Mouse (Mus musculus) forebrain, embryonic 14.5 days (tissue): ENCODE measurements at regions not wholly inside any gene's neighbourhood (a gene's known extent, or its start where the extent isn't known, plus 50 kb on each side); places are given as distances from the start of the nearest gene placed in this dataset.

ENCODE experiments used
- ATAC-seq: fragments of 200-750 bp; cut with Nextera tagmentation; 2 replicates; pipeline ENCODE4 v1.8.0; 2017; ENCODE audit warnings: mild to moderate bottlenecking, moderate library complexity
- DNase-seq: peaks from one replicate; pipeline ENCODE4 v3.0.0-alpha.2; 2015; ENCODE audit warnings: low spot score
- H3K27ac ChIP-seq: fragments of 300-500 bp; sonication (generic); 2 replicates; pipeline ENCODE4 v1.5.1; 2014; ENCODE audit warnings: low read depth, mild to moderate bottlenecking, control low read depth, low read length, moderate library complexity
- H3K27me3 ChIP-seq: fragments of 300-500 bp; sonication (generic); replicated peaks from 2 replicates; pipeline ENCODE4 v1.6.1; 2014; ENCODE audit warnings: low read length, control low read depth, mixed read lengths; ENCODE audit not compliant: control insufficient read depth, insufficient read depth
- H3K36me3 ChIP-seq: fragments of 300-500 bp; sonication (generic); 2 replicates; pipeline ENCODE4 v1.6.1; 2014; ENCODE audit warnings: low read length, control low read depth; ENCODE audit not compliant: control insufficient read depth, insufficient read depth
- H3K4me1 ChIP-seq: fragments of 300-500 bp; sonication (generic); 2 replicates; pipeline ENCODE4 v1.6.1; 2014; ENCODE audit warnings: antibody characterized with exemption, low read length, control low read depth; ENCODE audit not compliant: control insufficient read depth, insufficient read depth
- H3K4me2 ChIP-seq: fragments of 300-500 bp; sonication (generic); 2 replicates; pipeline ENCODE4 v1.6.1; 2014; ENCODE audit warnings: mild to moderate bottlenecking, control low read depth, low read length
- H3K4me3 ChIP-seq: fragments of 300-500 bp; sonication (generic); 2 replicates; pipeline ENCODE4 v1.5.1; 2014; ENCODE audit warnings: low read depth, low read length, control low read depth
- H3K9ac ChIP-seq: fragments of 300-500 bp; sonication (generic); 2 replicates; pipeline ENCODE4 v1.6.1; 2014; ENCODE audit warnings: mild to moderate bottlenecking, low read length, control low read depth, moderate library complexity
- H3K9me3 ChIP-seq: fragments of 300-500 bp; sonication (generic); replicated peaks from 2 replicates; pipeline ENCODE4 v1.6.1; 2016; ENCODE audit warnings: low read length, control low read depth, mixed read lengths; ENCODE audit not compliant: control insufficient read depth
- WGBS: fragments of 180-500 bp; shearing (Covaris S2); extraction: QIAGEN DNeasy Blood & Tissue Kit; methylation state at CpG from one replicate; pipeline ENCODE4 v1.1.7; 2014; 5-methylcytosine and 5-hydroxymethylcytosine counted together

GRCm38 (mm10) chr12:69452986-69453385 lies 80.7 kb upstream of the Gm9887 start:
- no peak overlapping the region for H3K27ac ChIP-seq
- no peaks in the 10 kb centered on the region for H3K27me3 ChIP-seq
- no peak overlapping the region for H3K4me3 ChIP-seq
- no peak for ATAC-seq
- H3K36me3 ChIP-seq = no peaks in the 10 kb centered on the region
- no peak for DNase-seq
- H3K4me2 ChIP-seq = no peak overlapping the region
- H3K4me1 ChIP-seq = no peaks in the 10 kb centered on the region
- no peaks in the 10 kb centered on the region for H3K9me3 ChIP-seq
- WGBS = 92% methylated on average over 10 of the region's 10 CpGs
- H3K9ac ChIP-seq = no peak overlapping the region

GRCm38 (mm10) chr12:69451110-69451509 lies 78.9 kb upstream of the Gm9887 start:
- no peak overlapping the region for H3K4me3 ChIP-seq
- H3K36me3 ChIP-seq = no peaks in the 10 kb centered on the region
- no peak for DNase-seq
- no peaks in the 10 kb centered on the region for H3K27me3 ChIP-seq
- no peak overlapping the region for H3K9ac ChIP-seq
- H3K9me3 ChIP-seq = no peaks in the 10 kb centered on the region
- H3K4me2 ChIP-seq = no peak overlapping the region
- no peak for ATAC-seq
- no peak overlapping the region for H3K27ac ChIP-seq
- 68% methylated on average over 6 of the region's 6 CpGs for WGBS
- peaks cover 12% of the 10 kb centered on the region for H3K4me1 ChIP-seq

- H3K9me3 ChIP-seq = no peaks in the 10 kb centered on the region
- H3K36me3 ChIP-seq = no peaks in the 10 kb centered on the region
- H3K27me3 ChIP-seq = no peaks in the 10 kb centered on the region
- ATAC-seq (no peak), DNase-seq (no peak)
- WGBS = 77% methylated on average over 14 of the region's 14 CpGs
- H3K4me1 ChIP-seq = peaks cover 14% of the 10 kb centered on the region
- no peak overlapping the region for H3K4me2 ChIP-seq
- no peak overlapping the region for H3K4me3 ChIP-seq
- H3K9ac ChIP-seq = no peak overlapping the region; the same call in 1 of the 2 replicates
- no peak overlapping the region for H3K27ac ChIP-seq
These were observed 75.9 kb upstream of the Gm9887 start for GRCm38 (mm10) chr12:69447962-69448767.

GRCm38 (mm10) chr12:69447322-69447827 lies 75.1 kb upstream of the Gm9887 start:
- ATAC-seq = no peak; the same call in 1 of the 2 replicates

GRCm38 (mm10) chr12:69446468-69447321 lies 74.4 kb upstream of the Gm9887 start:
- Histone ChIP-seq H3K9me3 (no peaks in the 10 kb centered on the region), H3K27me3 (no peaks in the 10 kb centered on the region), H3K4me3 (peak overlapping the region; percentile 9), H3K4me1 (peaks cover 14% of the 10 kb centered on the region), H3K4me2 (peak overlapping the region; percentile 45), H3K27ac (peak overlapping the region; percentile 6), H3K9ac (peak overlapping the region; percentile 7), H3K36me3 (no peaks in the 10 kb centered on the region)
- ATAC-seq (peak; percentile 84), DNase-seq (peak; percentile 85)
- 28% methylated on average over 17 of the region's 17 CpGs for WGBS

More at GRCm38 (mm10) chr12:69447322-69447827, 75.1 kb upstream of the Gm9887 start:
- Histone ChIP-seq H3K27me3 (no peaks in the 10 kb centered on the region), H3K4me3 (no peak overlapping the region), H3K27ac (peak overlapping the region; percentile 6; the same call in 1 of the 2 replicates), H3K9me3 (no peaks in the 10 kb centered on the region), H3K9ac (no peak overlapping the region; the same call in 1 of the 2 replicates), H3K4me1 (peaks cover 14% of the 10 kb centered on the region), H3K4me2 (no peak overlapping the region), H3K36me3 (no peaks in the 10 kb centered on the region)
- no peak for DNase-seq
- WGBS = 80% methylated on average over 9 of the region's 9 CpGs

- peak; percentile 63 for ATAC-seq
- Histone ChIP-seq H3K36me3 (no peaks in the 10 kb centered on the region), H3K4me2 (peak overlapping the region; percentile 45), H3K4me3 (peak overlapping the region; percentile 9), H3K27me3 (no peaks in the 10 kb centered on the region), H3K27ac (peak overlapping the region; percentile 6; the same call in 1 of the 2 replicates), H3K9ac (peak overlapping the region; percentile 7), H3K9me3 (no peaks in the 10 kb centered on the region), H3K4me1 (peaks cover 14% of the 10 kb centered on the region)
- DNase-seq = peak; percentile 65
- WGBS = 5% methylated on average over 10 of the region's 10 CpGs
These were observed 73.8 kb upstream of the Gm9887 start for GRCm38 (mm10) chr12:69446085-69446467.

- ATAC-seq (no peak), DNase-seq (no peak)
- Histone ChIP-seq H3K9me3 (no peaks in the 10 kb centered on the region), H3K4me3 (no peak overlapping the region), H3K4me1 (peaks cover 13% of the 10 kb centered on the region), H3K4me2 (no peak overlapping the region), H3K27ac (no peak overlapping the region), H3K27me3 (no peaks in the 10 kb centered on the region), H3K36me3 (no peaks in the 10 kb centered on the region), H3K9ac (no peak overlapping the region)
- WGBS = 15% methylated on average over 6 of the region's 6 CpGs
These were observed 70.1 kb upstream of the Gm9887 start for GRCm38 (mm10) chr12:69442321-69442720.

GRCm38 (mm10) chr12:69441764-69442163 lies 69.5 kb upstream of the Gm9887 start:
- no peak overlapping the region for H3K4me3 ChIP-seq
- no peaks in the 10 kb centered on the region for H3K27me3 ChIP-seq
- WGBS = 86% methylated on average over 4 of the region's 4 CpGs
- no peaks in the 10 kb centered on the region for H3K9me3 ChIP-seq
- ATAC-seq (no peak), DNase-seq (no peak)
- H3K4me2 ChIP-seq = no peak overlapping the region
- peaks cover 8% of the 10 kb centered on the region for H3K4me1 ChIP-seq
- no peaks in the 10 kb centered on the region for H3K36me3 ChIP-seq
- no peak overlapping the region for H3K27ac ChIP-seq
- H3K9ac ChIP-seq = no peak overlapping the region
